Mouse (Mus musculus): ENCODE measurements around the gene Bmper. TPM values are rescaled to one million over a fixed set of nuclear protein-coding genes. Genes with fewer than 3 reads are reported as not detected.

Bmper gene
- polyA plus RNA-seq, 1 experiment from 2014 or later = 0.72 TPM

DNA sequence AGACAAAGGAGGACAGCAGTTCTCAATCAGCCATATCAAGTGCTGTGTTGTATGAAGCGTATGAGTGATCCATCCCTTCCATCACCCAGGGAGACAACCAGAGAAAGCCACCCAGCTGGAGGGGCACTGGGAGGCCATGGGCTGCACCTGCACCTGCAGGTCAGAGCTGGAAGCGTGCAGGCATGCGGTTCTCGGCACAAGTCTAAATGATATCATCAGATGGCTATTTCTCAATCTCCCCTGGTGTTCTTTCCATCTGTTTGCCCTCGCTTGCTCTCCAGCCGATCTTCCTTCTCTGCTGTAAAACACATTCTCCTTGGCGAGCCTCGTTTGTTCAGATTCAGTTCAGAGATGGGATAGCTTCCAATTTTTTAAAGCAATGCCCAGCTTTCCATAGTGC, 160.4 kb downstream of the Bmper start:
- no peak overlapping the region for H3K4me3 ChIP-seq (ENCODE audit: low read depth, low read length)
- H3K9ac ChIP-seq (replicated peaks) = no peak overlapping the region
- H3K27ac ChIP-seq (ENCODE audit: low read depth) = peak overlapping the region; percentile 80
- WGBS (ENCODE audit: insufficient replicate concordance) = 64% methylated on average over 8 of the region's 8 CpGs
- DNase-seq (peak; percentile 28), ATAC-seq (peak; percentile 87)
- no peaks in the 10 kb centered on the region for H3K27me3 ChIP-seq (ENCODE audit: insufficient read depth, low read length)
- TF ChIP-seq EP300 (IDR thresholded peaks at IDR 0.05; ENCODE audit: low read depth) (no peak), CTCF (IDR thresholded peaks at IDR 0.05; ENCODE audit: low read depth) (peak; percentile 29)
- H3K9me3 ChIP-seq (ENCODE audit: low read length) = no peaks in the 10 kb centered on the region
- H3K4me1 ChIP-seq (ENCODE audit: insufficient read depth) = no peaks in the 10 kb centered on the region
- H3K36me3 ChIP-seq (replicated peaks; ENCODE audit: insufficient read depth, low read length) = no peaks in the 10 kb centered on the region
- H3K4me2 ChIP-seq (ENCODE audit: low read depth, low read length) = no peak overlapping the region; the same call in 1 of the 2 replicates

DNA sequence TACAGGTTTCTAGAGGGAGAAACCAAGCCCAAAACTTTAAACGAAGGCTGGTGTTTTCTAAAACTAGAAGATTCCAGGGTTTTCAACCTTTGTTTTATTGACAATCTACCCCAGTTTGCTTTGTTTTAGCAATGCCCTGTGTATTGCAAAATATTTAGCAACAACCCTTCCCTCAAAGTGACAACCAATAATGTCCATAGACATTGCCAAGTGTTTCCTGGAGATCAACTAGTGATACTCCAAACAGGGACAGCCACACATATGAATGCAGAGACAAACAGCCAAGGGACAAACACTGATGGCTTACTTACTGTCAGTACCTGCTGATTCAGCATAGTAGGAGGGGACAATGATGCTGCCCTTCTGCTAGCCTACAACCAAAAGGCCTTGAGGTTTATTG, 161.0 kb downstream of the Bmper start:
- no peaks in the 10 kb centered on the region for H3K9me3 ChIP-seq (ENCODE audit: low read length)
- ATAC-seq (peak; percentile 96), DNase-seq (no peak)
- H3K9ac ChIP-seq (replicated peaks) = no peak overlapping the region
- H3K27me3 ChIP-seq (ENCODE audit: insufficient read depth, low read length) = no peaks in the 10 kb centered on the region
- TF ChIP-seq EP300 (IDR thresholded peaks at IDR 0.05; ENCODE audit: low read depth) (peak; percentile 43; the same call in 1 of the 2 replicates), CTCF (IDR thresholded peaks at IDR 0.05; ENCODE audit: low read depth) (no peak)
- no peak overlapping the region; the same call in 1 of the 2 replicates for H3K4me2 ChIP-seq (ENCODE audit: low read depth, low read length)
- H3K4me1 ChIP-seq (ENCODE audit: insufficient read depth) = no peaks in the 10 kb centered on the region
- H3K4me3 ChIP-seq (ENCODE audit: low read depth, low read length) = no peak overlapping the region
- WGBS (ENCODE audit: insufficient replicate concordance) = 53% methylated on average over 1 of the region's 1 CpGs
- H3K36me3 ChIP-seq (replicated peaks; ENCODE audit: insufficient read depth, low read length) = no peaks in the 10 kb centered on the region
- peak overlapping the region; percentile 80 for H3K27ac ChIP-seq (ENCODE audit: low read depth)

DNA sequence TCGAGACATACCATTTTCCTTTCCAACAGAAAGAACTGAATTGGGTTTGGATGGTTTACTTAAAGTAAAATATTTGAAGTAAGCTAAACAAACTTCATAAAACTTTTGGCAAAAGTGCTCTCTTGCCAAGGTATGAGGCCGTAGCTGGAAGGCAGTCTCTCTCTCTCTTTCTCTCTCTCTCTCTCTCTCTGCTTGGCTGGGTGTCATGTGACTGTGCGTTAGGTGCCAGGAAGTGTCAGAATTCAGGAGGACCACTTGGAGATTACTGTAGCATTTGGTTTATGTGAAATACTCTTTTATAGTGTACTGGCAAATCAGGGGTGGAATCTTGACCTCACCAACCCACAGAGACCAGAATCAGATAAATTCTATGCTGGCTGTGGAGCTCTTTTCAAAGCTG, 162.0 kb downstream of the Bmper start:
- Histone ChIP-seq H3K27me3 (ENCODE audit: insufficient read depth, low read length) (no peaks in the 10 kb centered on the region), H3K9me3 (ENCODE audit: low read length) (no peaks in the 10 kb centered on the region), H3K4me2 (ENCODE audit: low read depth, low read length) (no peak overlapping the region), H3K9ac (replicated peaks) (no peak overlapping the region), H3K27ac (ENCODE audit: low read depth) (no peak overlapping the region), H3K4me1 (ENCODE audit: insufficient read depth) (no peaks in the 10 kb centered on the region), H3K36me3 (replicated peaks; ENCODE audit: insufficient read depth, low read length) (no peaks in the 10 kb centered on the region), H3K4me3 (ENCODE audit: low read depth, low read length) (no peak overlapping the region)
- 66% methylated on average over 3 of the region's 3 CpGs for WGBS (ENCODE audit: insufficient replicate concordance)
- DNase-seq (no peak), ATAC-seq (no peak)
- TF ChIP-seq CTCF (IDR thresholded peaks at IDR 0.05; ENCODE audit: low read depth) = no peak
- no peak for TF ChIP-seq EP300 (IDR thresholded peaks at IDR 0.05; ENCODE audit: low read depth)

DNA sequence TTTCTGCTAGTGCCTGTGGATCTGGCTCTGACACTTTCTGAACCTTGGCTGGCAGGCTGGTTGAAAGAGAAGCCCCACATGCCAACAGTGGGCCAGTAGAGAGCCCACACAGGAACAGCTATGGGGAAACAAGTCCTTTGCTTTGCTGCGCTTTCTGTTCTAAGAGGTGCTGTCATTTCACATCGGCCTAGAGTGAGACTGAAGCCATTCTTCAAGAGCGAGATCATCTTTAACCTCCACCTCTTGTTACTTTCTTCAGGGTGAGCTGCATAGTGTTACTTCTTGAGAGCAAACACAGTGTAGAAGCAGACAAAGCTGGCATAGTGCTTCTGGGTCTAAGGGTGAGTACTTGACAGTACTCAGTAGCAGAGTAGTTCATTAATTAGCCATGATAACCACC, 163.3 kb downstream of the Bmper start:
- WGBS (ENCODE audit: insufficient replicate concordance) = 69% methylated on average over 3 of the region's 3 CpGs
- Histone ChIP-seq H3K27me3 (ENCODE audit: insufficient read depth, low read length) (no peaks in the 10 kb centered on the region), H3K4me2 (ENCODE audit: low read depth, low read length) (no peak overlapping the region), H3K4me3 (ENCODE audit: low read depth, low read length) (no peak overlapping the region), H3K4me1 (ENCODE audit: insufficient read depth) (no peaks in the 10 kb centered on the region), H3K9ac (replicated peaks) (no peak overlapping the region), H3K27ac (ENCODE audit: low read depth) (no peak overlapping the region), H3K9me3 (ENCODE audit: low read length) (no peaks in the 10 kb centered on the region), H3K36me3 (replicated peaks; ENCODE audit: insufficient read depth, low read length) (no peaks in the 10 kb centered on the region)
- TF ChIP-seq EP300 (IDR thresholded peaks at IDR 0.05; ENCODE audit: low read depth) (no peak), CTCF (IDR thresholded peaks at IDR 0.05; ENCODE audit: low read depth) (no peak)
- DNase-seq = no peak
- ATAC-seq = no peak

DNA sequence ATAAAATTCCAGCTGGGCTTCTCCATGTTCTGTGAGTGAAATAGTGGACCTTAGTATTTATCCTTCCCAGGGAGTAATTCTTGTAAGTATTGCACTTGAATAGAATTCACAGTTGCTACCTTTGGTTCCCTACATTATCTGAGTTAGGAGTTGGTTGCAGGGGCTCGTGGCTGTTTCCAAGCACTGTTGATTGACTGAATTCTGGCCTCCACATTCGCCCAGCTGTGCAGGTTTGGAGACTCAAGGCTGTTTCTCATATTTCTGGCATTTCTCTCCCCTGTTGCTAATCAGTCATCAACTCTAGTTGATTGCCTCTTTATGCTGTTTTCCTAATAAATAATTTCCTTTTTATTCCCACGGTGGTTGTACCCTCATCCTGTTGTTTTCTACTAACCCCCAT, 167.2 kb downstream of the Bmper start:
- no peaks in the 10 kb centered on the region for H3K27me3 ChIP-seq (ENCODE audit: insufficient read depth, low read length)
- H3K27ac ChIP-seq (ENCODE audit: low read depth) = no peak overlapping the region
- no peaks in the 10 kb centered on the region for H3K36me3 ChIP-seq (replicated peaks; ENCODE audit: insufficient read depth, low read length)
- H3K4me1 ChIP-seq (ENCODE audit: insufficient read depth) = no peaks in the 10 kb centered on the region
- TF ChIP-seq EP300 (IDR thresholded peaks at IDR 0.05; ENCODE audit: low read depth) (no peak), CTCF (IDR thresholded peaks at IDR 0.05; ENCODE audit: low read depth) (no peak)
- DNase-seq (no peak), ATAC-seq (no peak)
- WGBS (ENCODE audit: insufficient replicate concordance) = 53% methylated on average over 3 of the region's 3 CpGs
- H3K9me3 ChIP-seq (ENCODE audit: low read length) = no peaks in the 10 kb centered on the region
- H3K4me3 ChIP-seq (ENCODE audit: low read depth, low read length) = no peak overlapping the region
- H3K9ac ChIP-seq (replicated peaks) = no peak overlapping the region
- H3K4me2 ChIP-seq (ENCODE audit: low read depth, low read length) = no peak overlapping the region

DNA sequence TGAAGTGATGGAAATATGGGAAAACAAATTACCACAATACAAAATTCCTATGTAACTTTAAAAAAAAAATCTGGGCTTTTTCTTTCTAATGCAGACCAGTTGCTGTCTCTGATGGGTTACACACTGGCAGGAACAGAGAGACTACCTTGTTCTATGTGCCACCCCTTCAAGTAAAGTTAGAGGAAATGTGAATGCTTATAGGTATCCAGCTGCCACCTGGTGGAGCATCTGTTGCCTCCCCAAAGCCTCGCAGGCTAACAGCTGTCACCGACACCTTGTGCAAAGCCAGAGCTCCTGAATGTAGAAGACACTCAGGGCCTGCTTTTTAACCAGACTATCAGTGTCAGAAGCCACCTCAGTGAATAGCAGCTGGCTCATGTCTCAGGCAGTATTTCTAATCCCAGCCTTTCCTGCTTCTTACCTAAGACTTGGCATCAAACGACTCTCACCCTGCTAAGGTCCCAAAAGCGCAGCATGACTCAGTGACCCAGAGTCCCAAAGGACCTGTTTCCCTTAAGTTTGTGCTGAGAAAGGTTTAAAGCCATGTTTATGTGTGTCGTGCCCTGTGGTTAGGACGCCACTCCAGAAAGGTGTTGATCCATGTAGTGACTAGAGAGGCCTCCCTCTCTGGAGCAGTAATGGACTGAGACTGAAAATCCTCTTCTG, 171.9 kb downstream of the Bmper start:
- Histone ChIP-seq H3K4me2 (ENCODE audit: low read depth, low read length) (no peak overlapping the region), H3K9ac (replicated peaks) (no peak overlapping the region), H3K4me1 (ENCODE audit: insufficient read depth) (no peaks in the 10 kb centered on the region), H3K27ac (ENCODE audit: low read depth) (no peak overlapping the region), H3K27me3 (ENCODE audit: insufficient read depth, low read length) (no peaks in the 10 kb centered on the region), H3K36me3 (replicated peaks; ENCODE audit: insufficient read depth, low read length) (no peaks in the 10 kb centered on the region), H3K9me3 (ENCODE audit: low read length) (no peaks in the 10 kb centered on the region), H3K4me3 (ENCODE audit: low read depth, low read length) (no peak overlapping the region)
- TF ChIP-seq EP300 (IDR thresholded peaks at IDR 0.05; ENCODE audit: low read depth) (no peak), CTCF (IDR thresholded peaks at IDR 0.05; ENCODE audit: low read depth) (peak; percentile 32; the same call in 1 of the 2 replicates)
- no peak for DNase-seq
- WGBS (ENCODE audit: insufficient replicate concordance) = 67% methylated on average over 6 of the region's 6 CpGs
- ATAC-seq = no peak

Data from liver, postnatal 0 days (tissue).